Mouse (Mus musculus) stomach, embryonic 16.5 days (tissue): ENCODE measurements around the gene Tas1r3. TPM values are rescaled to one million over a fixed set of nuclear protein-coding genes. Genes with fewer than 3 reads are reported as not detected.

Experiments
- ATAC-seq: fragments of 200-750 bp; cut with Nextera tagmentation; 2 replicates; pipeline ENCODE4 v1.8.0; 2017; ENCODE audit warnings: moderate number of reproducible peaks, moderate TSS enrichment; ENCODE audit not compliant: insufficient read depth, low FRiP score
- H3K27ac ChIP-seq: fragments of 300-500 bp; sonication (generic); 2 replicates; pipeline ENCODE4 v1.5.1; 2014; ENCODE audit warnings: low read length
- H3K27me3 ChIP-seq: fragments of 300-500 bp; sonication (generic); 2 replicates; pipeline ENCODE4 v1.6.1; 2014; ENCODE audit warnings: low read length, control low read depth, mixed read lengths; ENCODE audit not compliant: control insufficient read depth, insufficient read depth
- H3K36me3 ChIP-seq: fragments of 300-500 bp; sonication (generic); 2 replicates; pipeline ENCODE4 v1.6.1; 2014; ENCODE audit warnings: low read length; ENCODE audit not compliant: control insufficient read depth, insufficient read depth
- H3K4me1 ChIP-seq: fragments of 300-500 bp; sonication (generic); 2 replicates; pipeline ENCODE4 v1.6.1; 2014; ENCODE audit warnings: low read length, control low read depth, mixed read lengths; ENCODE audit not compliant: control insufficient read depth, insufficient read depth
- H3K4me2 ChIP-seq: fragments of 300-500 bp; sonication (generic); 2 replicates; pipeline ENCODE4 v1.6.1; 2014; ENCODE audit warnings: low read depth, low read length, mixed read lengths
- H3K4me3 ChIP-seq: fragments of 300-500 bp; sonication (generic); replicated peaks from 2 replicates; pipeline ENCODE4 v1.5.1; 2014; ENCODE audit warnings: mild to moderate bottlenecking, low read length
- H3K9ac ChIP-seq: fragments of 300-500 bp; sonication (generic); 2 replicates; pipeline ENCODE4 v1.6.1; 2014; ENCODE audit warnings: low read length
- H3K9me3 ChIP-seq: fragments of 300-500 bp; sonication (generic); replicated peaks from 2 replicates; pipeline ENCODE4 v1.6.1; 2016; ENCODE audit warnings: low read length, control low read depth; ENCODE audit not compliant: control insufficient read depth
- WGBS: fragments of 180-500 bp; shearing (Covaris S2); extraction: QIAGEN DNeasy Blood & Tissue Kit; methylation state at CpG from one replicate; pipeline ENCODE4 v1.1.7; 2014; 5-methylcytosine and 5-hydroxymethylcytosine counted together
- polyA plus RNA-seq: library from polyadenylated mRNA; unstranded; fragments of >200 nt; fragmentation: Nextera tagmentation; extraction: Ambion mirVana; gene quantifications from 2 replicates; pipeline ENCODE4 v1.2.1, GENCODE M21; 2015

Gene Tas1r3
- polyA plus RNA-seq, 1 experiment from 2014 or later, result 0.35 TPM

DNA sequence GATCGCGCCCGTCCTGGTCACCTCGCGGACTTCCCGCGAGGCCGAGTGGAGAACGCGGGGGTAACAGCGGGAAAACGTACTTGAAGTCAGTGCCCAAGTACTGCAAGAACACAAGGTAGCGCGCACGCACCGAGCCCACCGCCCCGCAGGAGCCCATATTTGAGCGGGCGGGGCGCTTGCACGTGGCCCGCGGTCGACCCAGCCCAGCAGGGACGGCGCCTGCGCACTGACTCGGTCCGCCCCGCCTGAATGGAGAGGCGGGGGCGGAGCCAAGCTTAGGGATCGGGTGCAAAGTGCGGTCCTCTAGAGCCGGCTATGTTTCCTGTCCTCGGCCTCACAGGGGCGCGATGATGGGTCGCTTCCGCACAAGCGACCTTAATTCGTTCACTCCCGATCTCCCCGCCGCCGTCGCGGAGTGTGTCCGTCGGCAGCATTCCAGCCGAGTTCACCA lies 28.4 kb upstream of the Tas1r3 start, which contains the start of the genes Pusl1 and Acap3:
Pusl1 (minus strand) TSS at position 231 of the 451 bp plus-strand sequence.
Acap3 (plus strand) TSS at position 272 of the 451 bp plus-strand sequence.
- ATAC-seq, result peak; percentile 89
- Histone ChIP-seq H3K4me2 (peak within 1 kb of the TSS; percentile 96), H3K27ac (peak within 1 kb of the TSS; percentile 98), H3K9ac (peak within 1 kb of the TSS; percentile 95), H3K9me3 (no peaks in the 10 kb centered on the region), H3K4me3 (peak within 1 kb of the TSS; percentile 91), H3K27me3 (no peaks in the 10 kb centered on the region), H3K36me3 (0 out of 2 replicates have a peak, but pooled peaks cover 8% of the 10 kb centered on the region), H3K4me1 (peaks cover 34% of the 10 kb centered on the region)
- WGBS, result under 1% methylated on average over 52 of the region's 52 CpGs

DNA sequence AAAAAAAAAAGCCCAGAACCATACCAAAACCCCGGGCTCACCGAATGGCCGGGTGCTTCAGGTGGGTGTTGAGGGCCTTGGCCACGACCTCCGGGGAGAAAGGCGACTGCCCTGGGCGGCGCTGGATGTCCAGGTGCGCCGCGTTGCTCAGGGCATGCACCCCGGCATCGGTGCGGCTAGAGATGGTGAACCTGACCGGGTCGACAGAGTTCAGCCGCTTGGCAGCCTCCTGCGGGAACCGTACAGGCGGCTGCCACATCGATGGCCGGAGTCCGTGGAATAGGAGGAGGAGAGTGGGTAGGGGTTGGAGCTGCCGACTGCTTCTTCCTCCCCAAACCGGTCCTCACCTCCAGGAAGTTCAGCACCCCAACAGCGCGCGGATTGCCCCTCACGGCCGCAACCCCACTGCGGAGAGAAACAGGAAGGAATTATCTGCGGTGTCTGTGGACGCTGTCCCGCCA lies 27.9 kb upstream of the Tas1r3 start:
- peak overlapping the region; percentile 91 for H3K4me3 ChIP-seq
- WGBS, result under 1% methylated on average over 34 of the region's 34 CpGs

DNA sequence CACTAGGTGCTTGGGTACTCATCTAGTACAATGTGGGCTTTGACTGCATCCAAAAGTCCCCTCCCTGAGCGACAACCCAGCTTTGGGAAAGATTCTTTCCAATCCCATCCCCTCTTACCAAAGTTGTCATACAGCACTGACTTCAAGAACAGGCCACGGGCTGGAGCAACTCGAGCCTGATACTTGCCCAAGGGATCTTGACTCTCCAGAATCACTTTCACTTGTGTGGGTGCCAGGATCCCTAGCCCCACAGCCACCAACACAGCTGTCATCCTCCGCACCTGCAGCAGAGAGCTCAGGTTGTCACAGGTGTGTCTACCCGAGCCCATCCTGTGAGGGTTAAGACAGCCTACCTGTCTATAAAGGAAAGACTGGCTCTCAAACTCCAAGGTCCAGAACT lies 26.2 kb upstream of the Tas1r3 start:
- H3K9ac ChIP-seq, result no peak overlapping the region
- H3K27me3 ChIP-seq, result no peaks in the 10 kb centered on the region
- no peak overlapping the region for H3K27ac ChIP-seq
- peaks cover 17% of the 10 kb centered on the region; the same call in 1 of the 2 replicates for H3K36me3 ChIP-seq
- no peak overlapping the region for H3K4me3 ChIP-seq
- H3K9me3 ChIP-seq, result no peaks in the 10 kb centered on the region
- H3K4me2 ChIP-seq, result no peak overlapping the region
- peaks cover 24% of the 10 kb centered on the region for H3K4me1 ChIP-seq
- no peak for ATAC-seq
- 81% methylated on average over 5 of the region's 5 CpGs for WGBS

More for the DNA sequence above, 27.9 kb upstream of the Tas1r3 start:
- H3K27me3 ChIP-seq, result no peaks in the 10 kb centered on the region
- H3K9ac ChIP-seq, result peak overlapping the region; percentile 85
- 0 out of 2 replicates have a peak overlapping the region, but pooled peaks have one; percentile 98 for H3K27ac ChIP-seq
- peaks cover 34% of the 10 kb centered on the region for H3K4me1 ChIP-seq
- H3K4me2 ChIP-seq, result peak overlapping the region; percentile 96
- H3K9me3 ChIP-seq, result no peaks in the 10 kb centered on the region
- ATAC-seq, result no peak
- H3K36me3 ChIP-seq, result 0 out of 2 replicates have a peak, but pooled peaks cover 8% of the 10 kb centered on the region

DNA sequence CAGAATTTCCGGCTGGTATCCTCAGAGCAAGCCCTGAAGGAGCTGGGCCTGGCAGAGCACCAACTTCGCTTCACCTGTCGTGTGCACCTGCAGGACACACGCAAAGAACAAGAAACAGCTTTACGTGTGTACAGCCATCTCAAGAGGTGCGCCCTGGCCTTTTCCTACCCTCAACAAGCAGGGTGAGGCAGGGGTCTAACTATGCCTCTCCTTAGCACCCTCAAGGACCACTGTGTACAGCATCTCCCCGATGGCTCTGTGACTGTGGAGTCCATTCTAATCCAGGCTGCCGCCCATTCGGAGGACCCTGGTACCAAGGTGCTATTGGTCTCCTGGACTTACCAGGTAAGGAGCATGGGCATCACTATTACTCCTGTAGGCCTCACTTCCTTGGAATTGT lies 25.0 kb upstream of the Tas1r3 start:
- H3K9me3 ChIP-seq, result no peaks in the 10 kb centered on the region
- 93% methylated on average over 9 of the region's 9 CpGs for WGBS
- H3K27me3 ChIP-seq, result no peaks in the 10 kb centered on the region
- no peak for ATAC-seq
- H3K27ac ChIP-seq, result no peak overlapping the region
- no peak overlapping the region for H3K9ac ChIP-seq
- H3K4me2 ChIP-seq, result no peak overlapping the region
- H3K36me3 ChIP-seq, result peaks cover 17% of the 10 kb centered on the region; the same call in 1 of the 2 replicates
- peaks cover 13% of the 10 kb centered on the region; the same call in 1 of the 2 replicates for H3K4me1 ChIP-seq
- no peak overlapping the region for H3K4me3 ChIP-seq

DNA sequence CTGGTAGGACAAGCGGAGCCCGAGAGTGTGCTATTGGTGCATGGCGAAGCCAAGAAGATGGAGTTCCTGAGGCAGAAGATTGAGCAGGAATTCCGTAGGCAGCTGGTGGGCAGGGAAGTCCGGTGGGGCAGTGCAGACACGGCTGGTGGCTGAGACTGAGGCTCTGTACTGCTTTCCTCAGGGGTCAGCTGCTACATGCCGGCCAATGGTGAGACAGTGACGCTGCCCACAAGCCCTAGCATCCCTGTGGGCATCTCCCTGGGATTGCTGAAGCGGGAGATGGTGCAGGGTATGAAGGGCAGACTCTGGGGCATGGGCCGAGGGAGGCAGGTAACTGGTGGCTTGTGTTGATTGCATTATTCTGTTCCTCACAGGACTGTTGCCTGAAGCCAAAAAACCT lies 24.5 kb upstream of the Tas1r3 start:
- no peak overlapping the region for H3K27ac ChIP-seq
- WGBS, result 87% methylated on average over 10 of the region's 10 CpGs
- peaks cover 17% of the 10 kb centered on the region; the same call in 1 of the 2 replicates for H3K36me3 ChIP-seq
- ATAC-seq, result no peak
- no peaks in the 10 kb centered on the region for H3K9me3 ChIP-seq
- no peak overlapping the region for H3K9ac ChIP-seq
- H3K4me2 ChIP-seq, result no peak overlapping the region
- no peaks in the 10 kb centered on the region for H3K27me3 ChIP-seq
- no peak overlapping the region for H3K4me3 ChIP-seq
- H3K4me1 ChIP-seq, result peaks cover 9% of the 10 kb centered on the region; the same call in 1 of the 2 replicates

DNA sequence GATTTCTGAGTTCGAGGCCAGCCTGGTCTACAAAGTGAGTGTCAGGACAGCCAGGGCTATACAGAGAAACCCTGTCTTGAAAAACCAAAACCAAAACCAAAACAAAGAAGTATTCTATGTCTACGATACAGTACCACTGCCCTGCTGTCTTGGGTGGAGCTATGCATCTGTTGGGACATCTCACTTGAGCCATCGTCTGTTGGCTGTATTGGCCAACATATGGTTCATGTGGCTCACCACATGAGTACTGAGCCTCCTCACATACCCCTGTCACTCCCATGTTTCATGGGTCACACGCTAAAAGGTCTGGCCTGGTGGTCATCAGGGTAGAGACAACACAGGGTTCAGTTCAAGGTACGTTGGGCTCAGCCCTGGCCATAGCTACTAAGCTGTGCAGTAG lies 23.2 kb upstream of the Tas1r3 start:
- no peak overlapping the region for H3K9ac ChIP-seq
- H3K27me3 ChIP-seq, result no peaks in the 10 kb centered on the region
- peaks cover 17% of the 10 kb centered on the region; the same call in 1 of the 2 replicates for H3K36me3 ChIP-seq
- no peaks in the 10 kb centered on the region for H3K9me3 ChIP-seq
- H3K4me2 ChIP-seq, result no peak overlapping the region
- 93% methylated on average over 5 of the region's 5 CpGs for WGBS
- no peak overlapping the region for H3K4me3 ChIP-seq
- H3K27ac ChIP-seq, result no peak overlapping the region
- ATAC-seq, result no peak
- peaks cover 9% of the 10 kb centered on the region; the same call in 1 of the 2 replicates for H3K4me1 ChIP-seq

DNA sequence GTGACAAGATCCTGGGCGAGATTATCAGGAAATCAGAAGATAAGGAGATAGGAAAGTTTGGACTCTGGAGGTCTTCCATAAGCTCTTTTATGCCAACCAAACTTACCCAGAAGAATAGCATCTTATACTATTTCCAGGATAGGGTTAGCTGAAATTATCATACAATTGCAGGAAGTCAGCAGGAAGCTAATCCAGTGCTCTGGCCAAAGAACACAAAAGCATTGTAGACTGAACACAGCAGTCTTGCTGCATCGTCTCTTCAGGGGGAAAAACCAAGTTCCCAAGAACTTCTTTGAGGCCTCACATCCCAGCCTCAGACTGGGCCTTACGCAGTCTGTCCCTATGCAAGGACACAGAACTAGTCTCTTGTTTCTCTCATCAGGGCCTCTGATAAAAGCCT lies 20.4 kb upstream of the Tas1r3 start:
- 81% methylated on average over 3 of the region's 3 CpGs for WGBS
- H3K27me3 ChIP-seq, result no peaks in the 10 kb centered on the region
- H3K9me3 ChIP-seq, result no peaks in the 10 kb centered on the region
- H3K4me2 ChIP-seq, result no peak overlapping the region
- no peaks in the 10 kb centered on the region for H3K4me1 ChIP-seq
- no peak for ATAC-seq
- H3K27ac ChIP-seq, result peak overlapping the region; percentile 38; the same call in 1 of the 2 replicates
- no peak overlapping the region for H3K9ac ChIP-seq
- H3K4me3 ChIP-seq, result no peak overlapping the region
- H3K36me3 ChIP-seq, result peaks cover 13% of the 10 kb centered on the region; the same call in 1 of the 2 replicates

DNA sequence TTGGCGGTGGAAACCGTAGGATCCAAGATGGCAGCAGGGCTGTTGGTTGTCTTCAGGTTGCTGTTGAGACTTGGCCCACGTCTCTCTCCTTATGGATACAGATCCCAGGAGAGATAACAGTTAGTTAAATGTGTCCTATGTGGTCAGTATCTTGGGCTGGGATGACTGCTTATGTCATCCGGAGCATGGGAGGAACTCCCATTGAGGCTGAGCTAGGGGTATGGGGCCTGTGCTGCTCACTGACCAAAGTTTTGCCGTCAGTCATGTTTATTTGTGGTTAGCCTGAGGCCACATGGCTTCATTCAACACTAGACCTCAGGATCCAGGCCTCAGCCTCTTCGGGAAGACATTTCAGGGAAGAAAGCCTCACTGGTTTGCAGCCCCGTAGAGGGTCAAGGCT lies 8.2 kb upstream of the Tas1r3 start:
- 84% methylated on average over 7 of the region's 7 CpGs for WGBS
- ATAC-seq, result no peak

DNA sequence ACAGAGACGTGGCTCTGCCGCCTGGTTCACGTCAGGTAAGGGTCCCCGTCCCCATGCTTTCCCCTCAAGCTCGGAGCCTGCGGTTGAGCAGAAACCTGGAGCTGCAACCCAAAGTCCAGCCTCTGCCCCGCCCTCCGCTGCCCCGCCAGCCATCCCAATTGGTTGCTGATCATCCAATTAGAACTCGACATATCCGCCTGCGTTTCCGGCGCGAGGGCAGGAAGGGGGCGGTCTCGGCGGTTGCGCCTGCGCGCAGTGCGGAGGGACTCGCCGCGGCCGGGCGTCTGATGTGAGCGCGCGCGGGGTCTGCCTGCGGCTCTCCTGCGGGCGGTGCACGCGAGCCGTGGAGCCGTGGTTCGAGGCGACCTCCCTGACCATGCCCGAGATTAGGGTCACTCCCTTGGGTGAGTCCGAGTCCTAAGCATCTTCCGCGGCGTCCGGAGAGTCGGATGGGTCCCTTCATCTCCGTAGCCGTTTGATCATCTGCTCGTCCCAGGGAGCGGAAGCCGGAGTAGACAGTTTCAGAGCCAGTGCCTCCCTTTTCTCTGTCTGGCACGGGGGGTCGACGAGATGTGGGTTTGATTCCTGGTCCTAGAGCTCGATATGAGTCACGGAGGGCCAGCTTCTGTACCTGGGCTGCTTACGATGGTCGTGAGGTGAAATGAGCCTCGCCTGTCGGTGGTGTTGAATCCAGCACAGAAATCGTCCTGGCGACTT lies 6.3 kb upstream of the Tas1r3 start, which contains the start of the genes Cptp and Ints11:
Cptp (minus strand) TSS at position 124 of the 717 bp plus-strand sequence.
Ints11 (plus strand) TSS at position 230 of the 717 bp plus-strand sequence.
- peak within 1 kb of the TSS; percentile 92 for H3K9ac ChIP-seq
- peak within 1 kb of the TSS; percentile 84 for H3K4me3 ChIP-seq
- H3K27ac ChIP-seq, result peak within 1 kb of the TSS; percentile 48
- peak within 1 kb of the TSS; percentile 75 for H3K4me2 ChIP-seq
- H3K4me1 ChIP-seq, result peaks cover 7% of the 10 kb centered on the region; the same call in 1 of the 2 replicates
- H3K36me3 ChIP-seq, result peaks cover 12% of the 10 kb centered on the region
- WGBS, result under 1% methylated on average over 60 of the region's 63 CpGs
- H3K27me3 ChIP-seq, result no peaks in the 10 kb centered on the region
- no peaks in the 10 kb centered on the region for H3K9me3 ChIP-seq
- ATAC-seq, result peak; percentile 96

More for the DNA sequence above, 8.2 kb upstream of the Tas1r3 start:
- H3K27ac ChIP-seq, result no peak overlapping the region
- H3K27me3 ChIP-seq, result no peaks in the 10 kb centered on the region
- no peaks in the 10 kb centered on the region for H3K9me3 ChIP-seq
- no peak overlapping the region for H3K4me3 ChIP-seq
- H3K36me3 ChIP-seq, result peaks cover 18% of the 10 kb centered on the region; the same call in 1 of the 2 replicates
- H3K9ac ChIP-seq, result no peak overlapping the region
- no peak overlapping the region for H3K4me2 ChIP-seq
- H3K4me1 ChIP-seq, result peaks cover 7% of the 10 kb centered on the region; the same call in 1 of the 2 replicates
